Mouse (Mus musculus) cerebellum, adult 11 months (tissue): Measurements from ENCODE around the gene Asrgl1.
"Not testable (repeated sequence)": the region's sequence is repeated elsewhere in the genome, so short reads cannot be mapped to it uniquely, and the experiment has no call there.

ENCODE experiments used
- DNase-seq: peaks from one replicate; pipeline ENCODE4 v3.0.0; 2022

Asrgl1 gene

DNA sequence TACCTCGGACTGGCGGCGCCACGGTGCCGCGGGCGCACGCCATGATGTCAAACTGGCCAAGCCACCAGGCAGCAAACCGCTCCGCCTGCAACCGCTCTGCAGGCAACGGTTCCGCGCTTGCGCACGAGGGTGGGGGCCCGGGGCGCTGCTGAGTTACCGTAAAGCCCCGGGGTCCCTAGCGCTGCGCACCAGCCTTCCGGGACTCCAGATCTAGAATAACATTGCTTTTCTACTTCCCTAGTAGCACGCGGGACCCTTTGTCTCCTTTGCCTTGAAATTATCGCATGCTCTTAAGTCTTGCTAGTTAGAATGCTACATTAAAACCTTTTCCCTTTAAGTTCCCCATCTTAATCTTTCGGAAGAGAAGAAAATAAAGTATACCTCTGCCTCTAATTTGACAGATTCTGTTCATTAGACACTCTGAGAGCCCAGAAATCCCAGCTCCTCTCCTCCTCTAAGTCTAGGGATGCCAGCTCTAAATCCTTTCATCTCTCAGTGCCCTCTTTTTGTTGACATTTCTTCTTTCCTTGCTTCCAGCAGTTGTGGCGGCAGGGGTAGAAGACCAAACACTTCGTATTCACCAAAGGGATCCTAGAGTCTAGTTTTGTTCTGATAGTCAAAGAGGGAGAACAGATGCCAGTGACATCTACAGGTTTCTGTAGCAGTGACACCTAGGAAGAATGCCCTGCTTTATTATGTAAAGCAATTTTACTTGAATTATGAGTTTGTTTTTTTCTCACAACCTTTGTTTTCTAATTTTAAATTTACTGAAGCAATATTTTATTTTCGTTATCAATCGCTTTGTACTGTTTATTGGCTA is at the start of gene Asrgl1:
Asrgl1 (minus strand) TSS at position 125 of the 820 bp plus-strand sequence.
- DNase-seq = peak; percentile 89

DNA sequence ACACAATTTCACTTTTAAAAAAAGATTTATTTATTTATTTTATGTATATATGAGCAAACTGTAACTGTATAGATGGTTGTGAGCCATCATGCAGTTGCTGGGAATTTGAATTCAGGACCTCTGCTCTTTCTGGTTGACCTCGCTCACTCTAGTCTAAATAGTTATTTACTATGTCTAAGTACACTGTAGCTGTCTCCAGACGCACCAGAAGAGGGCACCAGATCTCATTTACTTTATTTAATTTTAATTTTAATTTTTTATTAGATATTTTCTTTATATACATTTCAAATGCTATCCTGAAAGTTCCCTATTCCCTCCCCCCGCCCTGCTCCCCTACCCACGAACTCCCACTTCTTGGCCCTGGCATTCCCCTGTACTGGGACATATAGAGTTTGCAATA is 10.8 kb upstream of the Asrgl1 start:
- DNase-seq = no peak

DNA sequence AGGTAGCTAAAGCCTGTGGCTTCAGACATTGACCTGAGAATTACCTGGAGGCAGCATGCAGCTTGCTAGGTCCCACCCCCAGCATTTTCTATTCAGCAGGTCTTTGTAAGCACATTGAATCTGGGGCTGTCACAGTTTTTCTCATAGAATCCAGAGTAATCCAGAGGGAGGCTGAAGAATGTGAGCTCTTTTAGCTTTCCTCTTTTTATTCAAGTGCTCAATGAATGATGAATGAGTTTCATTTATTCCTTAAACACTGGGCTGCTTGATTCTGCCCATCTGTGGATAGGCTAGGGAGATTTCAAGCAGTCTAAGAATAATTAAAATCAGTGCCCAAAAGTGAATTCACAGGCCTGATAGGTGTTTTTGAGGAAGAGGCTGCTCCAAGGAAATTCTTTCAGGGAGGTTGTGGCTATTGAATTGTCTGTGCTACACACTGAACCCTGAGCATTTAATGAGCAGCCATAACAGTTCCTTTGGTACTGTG is 8.2 kb upstream of the Asrgl1 start:
- no peak for DNase-seq

DNA sequence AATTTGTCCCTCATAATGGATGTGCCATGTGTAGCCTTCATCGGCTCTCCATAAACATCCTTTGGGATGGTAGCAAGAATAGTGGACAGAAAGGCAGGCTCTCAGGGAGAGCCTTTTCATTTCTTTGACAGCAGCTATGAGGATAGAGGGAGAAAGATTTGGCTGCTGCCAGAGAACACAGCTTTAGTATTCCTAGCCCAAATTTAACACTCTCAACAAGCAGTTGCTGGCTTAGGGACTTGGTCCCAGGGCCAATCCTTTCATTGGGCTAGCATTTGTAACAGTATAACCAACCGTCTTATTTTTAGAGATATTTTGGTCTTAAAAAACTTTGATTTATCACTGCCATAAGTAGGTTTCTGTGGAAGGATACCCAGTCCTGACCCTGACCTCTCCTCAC is 7.8 kb upstream of the Asrgl1 start:
- DNase-seq = no peak

DNA sequence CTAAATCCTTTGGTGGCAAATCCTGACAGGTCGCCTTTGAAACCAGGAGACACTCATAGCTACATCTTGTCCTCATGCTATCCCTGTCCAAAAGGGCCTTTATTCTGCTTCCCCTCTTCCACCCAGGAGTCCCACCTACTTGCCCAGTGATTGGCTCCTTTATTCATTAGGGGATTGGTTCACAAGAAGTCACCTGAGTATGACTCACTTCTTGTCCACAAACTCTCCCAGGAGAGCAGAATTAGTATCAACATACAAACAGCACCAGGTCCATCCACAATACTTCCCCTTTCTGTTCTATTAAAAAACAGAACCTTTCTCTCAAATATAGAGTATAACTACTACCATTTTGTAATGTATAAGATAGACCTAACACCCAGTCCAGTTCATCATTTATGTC is 4.9 kb upstream of the Asrgl1 start:
- not testable (repeated sequence) for DNase-seq

DNA sequence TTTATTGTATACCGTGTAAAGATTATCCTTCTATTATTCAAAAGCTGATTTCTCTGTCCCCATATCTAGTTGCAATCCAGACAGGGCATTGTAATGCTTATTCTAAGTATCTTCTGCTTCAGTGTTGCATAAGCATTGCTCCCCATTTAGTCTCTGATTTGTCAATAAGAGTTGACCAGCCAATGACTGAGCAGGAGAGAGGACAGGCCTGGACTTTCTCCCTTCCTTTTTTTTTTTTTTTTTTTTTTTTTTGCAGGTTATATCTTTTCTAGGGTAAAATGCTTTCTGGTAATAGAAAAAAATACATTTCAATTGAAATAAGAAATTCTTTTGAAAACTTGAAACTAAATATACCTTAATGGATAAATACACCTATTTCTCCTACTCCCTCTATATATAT is 1.7 kb upstream of the Asrgl1 start:
- no peak for DNase-seq

DNA sequence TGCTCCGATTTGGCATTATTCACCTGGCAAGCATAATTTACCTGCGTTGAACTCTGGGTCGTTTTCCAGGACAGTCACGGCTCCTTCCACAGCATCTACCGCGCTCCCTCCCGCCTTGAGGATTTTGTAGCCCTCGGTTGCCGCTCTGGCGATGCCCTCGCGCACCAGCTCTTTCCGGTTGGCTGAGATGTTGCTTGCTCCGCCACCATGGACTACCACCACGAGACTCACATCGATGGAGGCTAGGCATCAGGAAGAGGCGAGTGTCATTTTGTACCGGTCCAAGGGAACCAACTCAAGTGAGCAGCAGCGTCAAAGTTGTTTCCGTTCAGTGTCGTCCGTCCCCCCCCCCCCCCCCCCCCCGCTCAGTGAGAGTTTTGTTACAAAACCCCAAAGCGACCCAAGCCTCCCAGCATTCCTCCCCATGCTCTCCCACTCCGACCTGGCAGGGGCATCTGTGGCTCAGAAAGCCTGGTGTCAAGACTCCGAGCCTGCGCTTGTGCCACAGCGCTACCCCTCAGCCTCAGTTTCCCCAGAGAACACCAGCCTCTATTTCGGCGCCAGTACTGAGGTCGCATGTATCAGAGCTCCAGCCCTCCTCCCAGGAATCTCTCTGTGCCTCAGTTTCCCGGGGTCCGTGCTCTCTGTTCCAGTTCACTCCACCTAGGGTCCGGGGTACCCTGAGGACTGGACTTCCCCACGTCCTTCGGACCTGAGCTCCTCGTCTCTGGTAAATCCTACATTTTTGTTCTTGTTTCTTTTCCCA is 507 bp downstream of the Asrgl1 start:
- peak; percentile 59 for DNase-seq

DNA sequence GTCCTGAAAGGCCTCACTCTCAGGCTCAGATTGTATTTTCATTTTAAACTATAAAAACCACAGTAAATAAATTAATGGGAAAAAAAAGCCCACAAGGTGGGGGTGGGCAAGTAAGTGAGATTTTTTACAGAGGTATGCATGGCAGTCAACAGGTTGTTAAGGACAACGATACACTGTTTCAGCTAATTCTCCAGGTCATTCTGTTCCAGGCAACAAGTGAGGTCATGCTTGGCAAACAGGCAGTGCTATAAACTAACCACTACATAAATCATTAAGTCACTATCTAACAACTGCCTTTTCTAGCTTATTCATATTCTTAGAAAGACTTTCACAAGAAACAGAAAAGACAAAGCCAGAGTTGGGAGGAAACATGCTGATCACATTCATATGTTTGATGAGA is 5.4 kb downstream of the Asrgl1 start:
- DNase-seq = no peak

DNA sequence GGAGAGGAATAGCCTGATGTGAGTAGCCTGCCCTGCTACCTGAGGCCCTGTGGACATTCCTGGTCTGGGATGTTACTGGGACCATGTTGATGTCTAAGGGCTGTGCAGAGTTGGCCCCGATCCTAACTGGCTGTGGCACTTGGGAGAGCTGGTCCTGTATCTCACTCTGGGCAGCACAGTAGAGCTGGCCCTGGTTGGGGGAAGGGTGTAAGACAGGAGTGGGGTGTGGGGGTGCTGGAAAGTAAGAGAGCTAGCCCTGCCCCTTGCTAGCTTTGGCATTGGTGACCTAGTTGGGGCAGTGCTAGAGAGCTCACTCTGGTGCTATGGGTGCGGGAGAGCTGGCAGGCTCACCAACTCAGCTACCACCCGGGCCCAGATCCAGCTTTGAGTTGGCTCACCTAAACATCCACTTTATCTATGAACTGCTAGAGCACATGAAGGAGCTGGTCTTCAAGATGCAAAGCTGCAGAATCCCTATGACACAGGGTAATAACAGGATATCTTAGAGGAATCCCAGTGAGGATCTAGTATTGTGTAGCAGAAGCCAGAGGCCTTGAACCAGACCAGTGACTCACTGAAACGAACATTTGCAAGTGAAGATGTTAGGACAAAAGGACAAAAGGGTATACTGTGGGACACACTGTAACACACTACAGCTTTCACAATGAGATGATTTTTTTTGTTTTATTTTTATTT is 6.8 kb downstream of the Asrgl1 start:
- DNase-seq = peak; percentile 49

DNA sequence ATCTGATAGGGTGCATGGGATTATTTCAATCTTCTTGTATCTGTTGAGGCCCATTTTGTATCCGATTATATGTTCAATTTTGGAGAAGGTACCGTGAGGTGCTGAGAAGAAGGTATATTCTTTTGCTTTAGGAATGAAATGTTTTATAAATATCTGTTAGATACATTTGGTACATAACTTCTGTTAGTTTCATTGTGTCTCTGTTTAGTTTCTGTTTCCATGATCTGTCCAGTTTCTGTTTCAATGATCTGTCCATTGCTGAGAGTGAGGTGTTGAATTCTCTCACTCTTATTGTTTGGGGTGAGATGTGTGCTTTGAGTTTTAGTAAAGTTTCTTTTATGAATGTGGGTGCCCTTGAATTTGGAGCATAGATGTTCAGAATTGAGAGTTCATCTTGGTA is 11.4 kb downstream of the Asrgl1 start:
- not testable (repeated sequence) for DNase-seq

DNA sequence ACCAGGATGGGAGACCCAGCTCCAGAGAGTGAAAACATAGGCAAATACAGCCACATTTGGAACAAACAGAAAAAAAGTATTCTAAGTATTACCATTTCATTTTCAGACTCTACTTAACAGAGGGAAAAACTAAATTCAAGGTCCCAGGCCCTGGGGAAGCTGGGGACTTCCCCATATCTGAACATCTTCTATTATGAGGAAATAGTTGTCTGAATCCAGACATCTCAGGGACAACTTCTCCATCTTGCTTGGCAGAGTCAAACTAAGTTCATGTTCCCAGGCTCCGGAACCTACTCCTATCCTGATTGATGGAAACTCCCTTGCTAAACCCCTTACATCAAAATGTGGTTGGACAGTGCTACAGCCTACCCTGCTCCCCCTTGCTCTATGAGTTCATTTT is 13.0 kb downstream of the Asrgl1 start:
- DNase-seq = no peak

DNA sequence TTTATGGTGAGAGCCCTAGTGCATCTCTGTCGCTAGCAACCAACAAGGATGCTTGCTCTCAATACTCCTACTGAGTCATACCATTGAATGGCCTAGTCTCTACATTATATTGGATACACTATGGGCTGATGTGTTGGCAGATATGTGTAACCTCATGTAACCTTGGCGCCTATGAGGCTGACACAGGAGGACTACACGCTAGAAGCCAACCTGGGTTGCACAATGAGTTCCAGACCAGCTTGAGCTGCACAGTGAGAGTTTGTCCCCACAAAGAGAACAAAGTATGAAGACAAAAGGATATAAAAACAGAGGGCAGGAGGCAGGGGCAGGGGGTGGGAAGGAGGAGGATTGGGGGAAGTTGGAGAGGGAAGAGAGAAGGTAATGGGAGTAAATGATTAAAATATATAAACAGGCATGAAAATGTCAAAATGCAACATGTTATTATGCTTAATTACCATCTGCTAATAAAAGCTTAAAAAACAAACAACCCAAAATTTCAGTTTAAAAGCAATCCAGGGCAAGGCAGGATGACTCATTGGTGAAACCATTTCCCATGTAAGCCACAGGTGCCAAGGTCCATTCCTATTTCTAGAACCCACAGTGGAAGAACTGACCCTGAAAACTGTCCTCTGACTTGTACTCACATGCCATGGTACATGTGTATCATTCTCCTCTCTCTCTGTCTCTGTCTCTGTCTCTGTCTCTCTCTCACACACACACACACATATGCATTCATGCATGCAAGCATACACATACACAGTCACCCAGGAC is 15.6 kb downstream of the Asrgl1 start:
- DNase-seq = no peak

DNA sequence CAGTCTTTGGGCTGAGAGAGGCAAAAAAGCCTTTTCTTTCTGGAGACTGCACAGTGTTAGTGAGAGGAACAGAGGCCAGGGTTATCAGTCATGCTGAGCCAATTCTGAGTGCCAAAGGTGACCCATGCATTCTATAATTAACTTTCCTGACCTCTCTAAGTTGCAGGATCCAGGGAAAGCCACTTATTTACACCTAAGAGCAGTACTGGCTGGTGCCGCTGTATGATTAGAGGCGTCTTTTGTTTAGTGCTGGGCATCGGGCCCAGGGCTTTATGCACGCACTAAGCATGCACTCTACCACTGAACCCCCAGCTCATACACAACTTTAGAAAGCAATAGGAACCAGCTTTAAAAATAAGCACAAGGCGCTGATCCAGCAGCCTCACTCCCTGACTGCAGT is 18.2 kb downstream of the Asrgl1 start:
- no peak for DNase-seq

DNA sequence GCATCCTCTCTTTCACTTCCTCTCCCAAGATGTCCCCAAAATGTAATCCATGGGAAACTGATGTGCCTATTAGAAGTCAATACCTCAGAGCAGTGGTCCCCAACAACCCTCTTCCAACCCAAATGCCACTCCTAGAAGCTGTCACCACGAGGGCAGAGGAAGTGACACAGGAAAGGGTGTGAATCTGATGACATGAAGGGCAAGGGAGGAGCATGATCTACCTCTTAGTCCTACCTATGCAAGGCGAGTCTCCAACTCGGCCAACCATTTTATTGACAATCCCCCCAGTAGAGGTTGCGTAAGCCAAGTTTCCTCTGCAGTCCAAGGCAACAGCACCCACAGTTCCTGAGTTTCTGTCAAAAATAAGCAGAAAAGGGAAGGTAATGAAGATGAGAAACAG is 19.2 kb downstream of the Asrgl1 start:
- no peak for DNase-seq

DNA sequence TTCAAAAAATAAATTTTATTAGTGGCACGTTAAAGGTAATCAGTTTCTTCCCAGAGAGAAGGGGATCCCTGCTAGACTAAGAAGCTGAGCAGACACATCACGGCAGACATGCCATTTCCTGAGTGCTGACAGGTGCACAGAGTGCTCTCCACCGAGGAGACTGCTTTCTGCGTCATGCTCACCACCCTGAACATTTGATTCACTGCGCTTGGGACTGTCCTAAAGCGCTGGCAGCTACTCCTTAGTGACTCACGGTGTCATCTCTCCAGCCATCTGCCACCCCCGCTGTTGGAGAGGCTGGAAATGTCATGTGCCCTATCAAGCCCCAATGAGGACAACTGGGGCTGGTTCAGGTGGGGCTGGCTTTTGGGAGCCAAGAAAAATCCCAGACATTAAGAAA is 23.4 kb downstream of the Asrgl1 start:
- DNase-seq = peak; percentile 86

DNA sequence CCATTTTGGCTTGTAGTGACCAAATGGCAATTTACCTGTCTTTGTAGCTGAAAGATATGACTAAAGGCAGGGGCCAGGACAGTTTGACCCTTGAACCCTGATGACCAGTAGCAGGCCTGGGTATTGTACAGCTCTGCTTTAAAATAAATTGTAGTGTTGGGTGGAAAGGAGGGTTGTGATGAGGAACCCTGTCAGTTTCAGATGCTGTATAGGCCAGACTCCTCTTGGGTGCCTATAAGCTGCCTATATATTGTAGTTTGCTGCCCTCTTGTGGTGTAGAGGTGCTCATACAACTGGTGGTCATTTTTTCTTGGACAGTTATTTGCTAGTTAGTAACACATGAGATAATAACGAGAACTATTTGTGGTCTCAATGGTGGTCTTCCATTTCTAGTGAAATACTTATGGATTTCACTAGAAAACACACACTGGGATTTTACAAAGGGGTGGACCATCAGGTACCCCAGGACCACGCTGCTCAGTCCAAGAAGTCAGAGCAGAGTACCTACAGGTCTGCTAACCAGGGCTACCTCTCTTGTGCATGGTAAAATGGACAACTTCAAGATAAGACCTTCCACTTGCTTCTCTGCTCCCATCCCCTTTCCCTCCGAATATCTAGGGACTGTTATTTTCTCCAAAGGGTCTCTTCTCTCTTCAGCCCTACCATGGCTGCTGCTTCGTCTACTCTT is 25.1 kb downstream of the Asrgl1 start:
- peak; percentile 42 for DNase-seq

DNA sequence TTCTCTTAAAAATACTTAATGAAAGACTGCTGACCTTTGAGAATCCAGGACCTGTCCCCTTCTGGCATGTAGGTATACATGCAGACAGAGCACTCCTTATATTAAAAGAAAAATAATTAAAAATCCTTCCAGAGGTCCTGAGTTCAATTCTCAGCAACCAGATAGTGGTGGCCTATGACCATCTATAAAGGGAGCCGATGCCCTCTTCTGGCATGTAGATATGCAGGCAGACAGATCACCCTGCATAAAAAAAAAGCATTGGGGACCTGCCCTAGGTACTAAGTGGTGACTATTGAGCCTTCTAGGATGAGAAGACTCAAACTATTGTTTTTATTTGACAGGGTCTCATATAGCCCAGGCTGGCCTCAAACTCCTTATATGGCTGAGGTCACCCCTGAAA is 26.9 kb downstream of the Asrgl1 start:
- DNase-seq = no peak

DNA sequence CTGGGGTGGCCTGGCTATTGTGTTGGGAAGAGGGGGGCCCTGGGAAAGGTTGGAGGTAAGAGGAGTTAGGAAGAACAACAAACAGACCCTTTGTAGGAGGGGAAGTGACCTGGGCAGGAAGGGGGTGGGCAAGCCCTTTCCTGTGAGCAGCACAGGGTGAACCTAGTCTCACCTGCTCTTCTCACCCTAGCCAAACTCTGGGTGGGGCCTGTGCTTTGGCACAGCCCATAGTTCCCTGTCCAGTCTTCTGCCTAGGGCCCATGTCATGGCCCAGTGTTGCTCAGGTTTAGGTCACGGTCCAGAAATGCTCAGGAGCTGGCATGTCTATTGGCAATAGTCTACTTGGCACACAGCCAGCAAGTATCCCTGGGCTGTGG is 28.1 kb downstream of the Asrgl1 start:
- DNase-seq = no peak

DNA sequence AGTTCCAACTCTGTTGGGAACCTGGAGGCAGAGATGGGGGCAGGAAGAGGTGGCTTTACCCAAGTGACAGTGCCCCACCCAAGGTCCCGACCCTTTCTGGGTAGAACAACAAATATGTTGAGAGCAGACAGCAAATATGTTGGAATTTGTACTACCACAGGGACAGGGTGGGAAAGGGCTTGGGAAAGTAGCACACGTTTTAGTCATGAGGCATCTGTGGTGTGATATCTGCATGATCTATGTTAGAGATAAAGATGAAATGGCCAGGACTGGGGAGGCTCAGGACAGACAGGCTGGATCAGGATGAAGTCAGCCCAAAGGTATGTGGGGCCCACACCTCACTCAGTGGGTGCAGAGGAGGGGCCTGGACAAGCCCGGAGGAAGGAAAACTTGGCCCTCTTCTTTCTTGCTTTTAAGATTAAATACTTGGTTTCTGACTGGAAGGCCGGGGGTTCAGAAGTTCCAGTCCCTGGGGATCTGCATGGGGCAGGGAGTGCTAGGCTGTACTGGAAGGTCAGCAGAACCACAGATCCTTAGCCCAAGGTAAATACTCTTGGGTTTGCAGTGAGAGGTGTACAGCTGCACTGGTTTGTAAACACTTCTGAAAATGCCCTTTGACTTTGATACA is 28.6 kb downstream of the Asrgl1 start:
- no peak for DNase-seq

DNA sequence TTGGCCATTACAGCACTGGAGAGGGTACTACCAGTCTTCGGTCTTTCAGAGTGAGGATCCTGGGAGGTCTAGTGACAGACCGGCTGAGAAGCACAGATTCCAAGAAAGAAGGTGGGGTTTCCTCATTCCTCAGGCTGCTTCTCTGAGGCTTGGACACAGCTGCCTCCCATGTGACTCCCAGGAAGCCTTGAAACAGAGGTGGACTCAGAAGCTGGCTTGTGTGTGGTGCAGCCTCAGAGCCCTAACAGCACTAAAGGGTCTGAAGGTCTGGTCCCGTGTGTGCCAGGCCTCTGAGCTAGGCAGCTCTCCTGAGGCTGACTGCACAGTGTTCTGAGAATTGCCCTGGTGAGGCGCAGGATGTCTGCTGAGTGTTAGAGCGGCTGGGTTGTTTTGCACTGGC is 29.3 kb downstream of the Asrgl1 start:
- no peak for DNase-seq

DNA sequence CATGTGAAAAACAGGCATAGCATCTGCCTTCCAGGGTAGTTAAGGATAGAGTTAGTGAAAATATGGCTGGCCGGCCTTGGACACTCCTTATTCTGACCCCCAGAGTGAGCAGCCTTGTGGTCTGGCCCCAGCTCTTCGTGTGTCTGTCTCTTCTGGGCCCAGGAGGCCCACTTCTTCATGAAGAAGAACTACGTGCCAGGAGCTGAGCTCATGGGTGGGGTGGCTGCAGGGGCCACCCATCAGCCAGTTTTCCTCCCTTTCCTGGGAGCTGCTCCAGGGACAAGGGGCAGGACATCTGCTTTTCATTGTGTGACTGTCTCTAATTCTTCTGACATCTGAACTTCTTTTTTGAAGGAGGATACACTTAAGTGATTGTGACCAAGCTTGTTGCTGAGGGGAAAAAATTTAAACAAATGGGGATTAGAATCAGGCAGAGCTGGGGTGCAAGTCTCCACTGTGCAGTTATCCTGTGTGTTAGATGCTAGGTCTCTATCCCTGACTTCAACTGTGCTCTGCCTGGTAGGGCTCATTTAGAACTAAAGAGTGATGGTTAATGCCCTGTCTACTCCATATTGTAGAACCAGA is 30.2 kb downstream of the Asrgl1 start:
- no peak for DNase-seq
